Mouse (Mus musculus) olfactory bulb, adult 2 months (tissue): ENCODE measurements around the gene Plk3.

Source experiments
- CTCF ChIP-seq: fragments of 200-500 bp; IDR thresholded peaks from 2 replicates; pipeline ENCODE4 v1.5.1; 2012; ENCODE audit warnings: low read depth, mild to moderate bottlenecking, low read length, moderate library complexity; ENCODE audit not compliant: insufficient read depth
- POLR2A ChIP-seq: fragments of 200-500 bp; IDR thresholded peaks from 2 replicates; pipeline ENCODE4 v1.6.1; 2012; ENCODE audit warnings: mild to moderate bottlenecking, low read depth, low read length, moderate library complexity; ENCODE audit not compliant: insufficient read depth

DNA sequence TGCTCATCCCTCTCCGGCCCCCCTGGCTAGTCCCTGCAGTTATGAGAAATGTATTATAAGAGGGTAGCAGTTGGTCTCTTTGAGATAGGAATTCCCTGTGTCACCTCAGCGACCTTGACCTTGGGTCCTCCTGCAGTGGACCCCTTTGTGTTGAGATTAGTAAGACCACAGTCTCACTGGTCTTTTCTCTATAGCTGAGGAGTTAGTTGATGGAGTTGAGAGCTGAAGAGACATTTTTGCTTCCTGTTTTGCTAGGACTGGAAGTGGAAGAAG, 35.1 kb downstream of the Plk3 start:
- TF ChIP-seq POLR2A (no peak), CTCF (no peak)
